Mouse (Mus musculus) adrenal gland, postnatal 4 days (tissue): ENCODE data around the gene Igfbp3. TPM values are rescaled to one million over a fixed set of nuclear protein-coding genes. Genes with fewer than 3 reads are reported as not detected.

Experiments
- DNase-seq, 2 experiments: peaks; one replicate each; pipeline ENCODE4 v3.0.0; 2021 to 2022; ENCODE audit warnings: low spot score in 2 of 2, mixed read lengths in 2 of 2
- total RNA-seq, 2 experiments: library from RNA; stranded (reverse); gene quantifications; 2 replicates each; pipeline ENCODE4 v1.2.3; 2021

Gene Igfbp3
- total RNA-seq, 2 experiments from 2014 or later = 61.8 to 63.1 TPM

DNA sequence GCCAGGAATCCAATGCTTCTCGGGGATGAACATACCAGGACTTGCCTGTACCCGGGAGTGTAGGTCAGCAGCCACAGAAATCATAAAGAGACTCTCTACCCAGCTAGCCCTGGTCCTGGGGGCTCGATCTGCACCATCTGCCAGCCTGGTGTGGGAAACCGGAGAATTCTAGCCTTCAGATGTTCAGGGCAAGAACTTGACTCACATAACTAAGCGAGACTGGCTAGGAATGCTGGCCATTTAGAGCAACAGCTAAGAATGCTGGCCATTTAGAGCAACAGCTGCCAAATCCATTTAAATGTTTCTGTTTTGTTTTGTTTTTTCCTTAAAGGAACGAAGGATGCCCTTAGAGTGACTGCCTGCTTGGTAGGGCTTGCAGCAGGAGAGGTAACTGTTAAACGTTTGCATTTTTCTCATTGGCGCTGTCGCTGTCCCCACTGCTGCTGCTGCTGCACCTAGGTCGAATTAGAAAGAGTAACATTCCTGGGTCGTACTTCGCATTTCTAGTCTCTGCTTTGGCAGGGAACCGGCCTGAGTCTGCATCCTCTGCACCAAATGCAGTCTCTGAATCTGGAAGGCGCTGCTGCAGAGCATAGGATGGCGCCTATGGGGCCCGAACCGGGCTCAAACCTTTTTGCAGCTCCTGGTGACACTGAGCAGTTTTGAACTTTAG, 1.5 kb downstream of the Igfbp3 start:
- no peak for DNase-seq

GRCm38 (mm10) chr11:7211211-7211610, 2.5 kb downstream of the Igfbp3 start:
- DNase-seq = no peak

DNA sequence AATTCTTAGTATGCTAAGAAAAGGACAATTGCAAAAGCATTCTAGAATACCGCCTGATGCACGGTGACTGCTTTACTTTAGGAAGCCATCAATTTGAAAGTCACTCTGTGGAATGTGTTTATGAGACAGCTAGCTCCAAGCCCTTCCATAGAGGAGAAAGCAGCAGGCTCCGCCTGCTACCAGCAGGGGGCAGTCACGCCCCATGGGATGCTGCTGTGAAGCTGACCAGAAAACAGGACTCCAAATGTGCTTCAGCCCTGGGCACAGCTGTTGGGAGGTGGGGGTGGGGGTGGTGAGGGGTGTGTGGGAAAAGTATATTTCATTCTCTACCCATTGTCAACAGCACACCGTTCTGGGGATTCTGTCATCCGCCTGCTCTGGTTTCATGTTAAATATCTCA, 3.4 kb downstream of the Igfbp3 start:
- peak; percentile 50 to 59 for DNase-seq

GRCm38 (mm10) chr11:7203846-7204245, 9.9 kb downstream of the Igfbp3 start:
- no peak for DNase-seq

DNA sequence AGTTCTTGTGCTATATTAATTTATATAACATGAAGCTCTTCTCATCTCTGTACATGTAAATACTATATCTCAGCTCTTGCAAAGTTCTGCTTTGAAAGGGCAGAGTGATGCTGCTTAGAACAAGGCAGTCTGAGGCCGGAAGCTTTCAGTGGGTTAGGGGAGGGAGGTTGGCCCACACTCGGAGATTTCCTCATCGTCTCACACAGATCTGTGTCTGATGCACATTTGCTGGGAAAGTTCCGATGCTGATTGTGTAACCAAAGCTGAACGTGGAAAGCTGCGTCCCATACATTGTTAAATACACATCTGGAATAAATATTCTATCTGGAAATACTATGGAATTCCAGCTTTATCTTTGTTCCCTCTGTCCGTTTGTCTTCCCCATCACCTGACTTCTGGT, 11.5 kb downstream of the Igfbp3 start:
- DNase-seq = no peak

DNA sequence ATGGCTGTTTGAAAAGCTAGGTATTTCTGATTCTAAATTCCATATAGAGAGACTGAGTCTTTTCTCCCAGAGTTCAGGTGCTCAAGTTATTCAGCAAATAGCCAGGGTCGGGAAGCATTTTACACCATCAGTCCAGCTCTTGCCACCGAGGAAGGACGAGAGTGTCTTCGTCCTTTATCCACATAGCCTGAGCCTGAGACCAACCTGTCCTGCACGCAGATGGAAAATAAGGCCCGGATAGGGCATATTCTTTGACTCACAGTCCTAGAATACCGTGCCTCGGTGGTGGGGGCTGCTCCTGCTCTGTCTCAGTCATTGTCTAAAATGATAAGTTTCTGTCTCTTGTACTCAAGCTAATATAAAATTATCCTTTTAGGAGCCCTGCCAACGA, 13.3 kb downstream of the Igfbp3 start:
- no peak for DNase-seq

GRCm38 (mm10) chr11:7199736-7200392, 13.9 kb downstream of the Igfbp3 start:
- DNase-seq = no peak

DNA sequence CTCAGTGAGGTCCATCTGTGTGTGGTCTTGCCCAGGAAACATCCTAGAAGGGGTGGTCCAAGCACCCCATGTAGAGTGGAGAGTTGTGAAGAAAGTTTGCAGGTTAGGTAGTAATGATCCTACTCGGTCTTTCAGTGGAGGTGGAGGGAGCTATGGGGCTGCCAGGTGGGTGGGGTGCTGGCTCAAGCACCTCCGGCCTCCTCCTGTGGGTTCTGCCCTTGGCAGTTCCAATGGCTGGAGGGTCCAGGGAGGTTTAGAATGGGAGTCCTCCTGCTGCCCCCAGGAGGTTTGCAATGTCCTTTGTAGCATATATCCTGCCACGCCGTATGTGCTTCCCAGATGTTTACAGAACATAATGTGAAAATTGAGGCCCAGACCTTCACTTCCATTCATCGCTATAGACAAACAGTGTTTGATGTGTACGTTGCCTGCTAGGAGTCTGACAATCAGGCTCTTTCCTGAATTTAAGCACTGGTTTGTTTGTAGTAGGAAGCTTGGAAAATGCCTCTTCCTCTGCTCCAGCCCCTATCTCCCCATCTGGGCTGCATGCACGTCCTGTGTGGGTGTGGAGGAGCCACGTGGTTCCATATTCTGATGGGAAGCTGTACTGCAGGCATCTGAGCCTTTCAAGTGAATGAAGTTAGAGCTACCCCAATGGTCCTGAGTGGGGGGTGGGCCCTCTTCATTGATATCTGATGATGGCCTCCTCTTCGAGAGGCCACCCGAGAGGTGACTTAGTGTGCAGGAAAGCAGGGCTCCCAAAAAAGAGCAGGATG, 15.1 kb downstream of the Igfbp3 start:
- no peak for DNase-seq

- DNase-seq = no peak
Measured at GRCm38 (mm10) chr11:7198006-7198405, 15.7 kb downstream of the Igfbp3 start.

DNA sequence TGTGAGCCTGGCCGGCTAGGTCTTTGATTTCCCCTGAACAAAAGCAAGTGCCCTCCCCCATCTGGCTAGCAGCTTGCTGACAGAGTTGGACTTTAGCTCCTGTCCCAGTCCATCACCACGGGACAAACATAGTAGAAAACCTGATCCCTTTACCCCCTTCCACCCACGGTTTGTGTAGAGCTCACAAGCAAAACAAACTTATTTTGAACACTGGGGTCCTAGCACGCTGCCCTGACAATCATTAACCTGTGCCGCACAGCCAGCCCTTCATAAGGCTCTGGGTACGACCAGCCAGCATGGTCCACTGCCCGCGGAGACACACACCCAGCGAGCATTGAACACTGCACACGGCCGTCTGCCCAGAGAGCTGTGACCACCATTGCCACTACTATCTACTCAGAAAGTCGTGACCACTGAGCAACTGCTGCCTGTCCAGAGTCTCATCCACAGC, 16.2 kb downstream of the Igfbp3 start, which contains the start of gene Igfbp1:
Gene Igfbp1 (plus strand): TSS at position 292 of the 451 bp plus-strand sequence.
- no peak for DNase-seq

DNA sequence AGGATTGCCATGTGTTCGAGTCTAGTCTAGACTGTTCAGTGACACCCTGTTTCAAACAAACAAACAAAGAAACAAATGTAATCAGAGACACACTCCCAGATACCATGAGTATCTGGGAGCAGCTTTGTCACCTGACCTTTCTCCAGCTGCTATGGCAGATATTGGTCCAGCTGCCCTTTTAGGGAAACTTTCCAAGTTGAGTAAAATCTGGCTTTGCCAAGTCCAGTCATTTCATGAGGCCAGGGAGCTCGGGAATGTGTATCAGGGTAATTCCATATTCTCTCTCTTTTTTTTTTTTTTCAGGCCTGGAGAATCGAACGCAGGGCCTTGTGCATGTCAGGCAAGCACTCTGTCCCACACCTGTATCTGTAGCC, 18.4 kb downstream of the Igfbp3 start:
- DNase-seq = no peak

DNA sequence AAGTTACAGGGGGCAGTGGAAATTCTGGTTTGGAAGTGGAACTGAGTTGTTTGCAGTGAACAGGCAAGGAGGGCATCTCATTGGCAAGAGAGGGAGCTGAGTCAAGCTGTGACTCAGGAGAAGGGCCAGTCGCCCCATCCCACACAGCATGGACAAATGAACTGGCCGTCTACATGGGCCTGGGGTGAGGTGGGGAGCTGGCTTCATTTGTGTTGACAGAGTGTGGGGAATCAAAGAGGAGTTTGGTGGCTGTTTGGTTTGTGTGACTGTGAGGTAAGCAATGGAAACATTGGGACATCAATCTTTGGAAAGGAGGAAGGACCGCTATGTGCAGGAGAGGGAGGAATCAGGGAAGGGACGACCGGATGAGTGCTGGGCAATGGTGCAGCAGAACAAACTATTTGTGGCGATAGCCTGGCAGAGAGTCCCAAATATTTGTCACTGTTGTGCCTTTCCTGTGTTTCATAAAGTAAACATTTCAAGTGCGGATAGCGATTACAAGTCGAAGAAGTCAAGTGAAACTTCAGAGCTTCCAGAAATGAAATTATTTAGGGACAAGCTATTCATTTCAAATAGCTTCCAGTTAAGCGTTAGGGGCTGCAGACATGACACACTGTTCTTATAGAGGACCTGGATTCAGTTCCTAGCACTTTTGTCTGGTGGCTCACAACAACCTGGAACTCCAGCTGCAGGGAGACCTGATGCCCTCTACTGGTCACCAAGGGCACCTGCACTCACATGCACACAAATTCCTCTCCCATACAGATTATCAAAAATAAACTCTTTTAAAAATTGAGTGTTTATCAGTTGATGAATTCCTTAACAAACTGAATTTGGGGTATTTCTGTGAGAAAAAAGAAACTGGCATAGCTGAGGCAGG, 19.1 kb downstream of the Igfbp3 start:
- DNase-seq = no peak

- DNase-seq = no peak
Measured at GRCm38 (mm10) chr11:7193134-7193533, 20.6 kb downstream of the Igfbp3 start.

DNA sequence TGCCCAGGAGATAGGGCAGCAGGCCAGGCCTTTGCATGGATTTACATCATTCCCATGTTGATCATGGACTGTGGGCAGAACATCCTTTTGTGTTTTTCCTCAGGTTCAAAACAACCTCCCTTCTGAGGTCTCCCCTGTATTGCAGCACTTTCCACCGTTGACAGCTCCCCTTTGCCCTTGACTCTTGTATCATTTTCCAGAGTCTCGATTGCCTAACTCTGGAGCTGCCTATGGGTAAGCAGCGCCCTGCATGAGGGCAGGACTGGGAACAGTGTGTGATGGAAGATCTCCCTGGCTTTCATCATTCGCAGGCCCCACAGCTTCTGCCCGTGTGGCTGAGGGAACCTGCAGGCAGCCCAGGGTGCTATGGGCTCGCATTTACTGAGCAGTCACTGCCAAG, 21.0 kb downstream of the Igfbp3 start:
- DNase-seq = no peak

GRCm38 (mm10) chr11:7188469-7188868, 25.3 kb downstream of the Igfbp3 start, which contains the start of gene Gm11985:
Gene Gm11985, minus strand, starts transcription at chr11:7188569.
- DNase-seq = no peak

GRCm38 (mm10) chr11:7187472-7187871, 26.3 kb downstream of the Igfbp3 start:
- DNase-seq = no peak

DNA sequence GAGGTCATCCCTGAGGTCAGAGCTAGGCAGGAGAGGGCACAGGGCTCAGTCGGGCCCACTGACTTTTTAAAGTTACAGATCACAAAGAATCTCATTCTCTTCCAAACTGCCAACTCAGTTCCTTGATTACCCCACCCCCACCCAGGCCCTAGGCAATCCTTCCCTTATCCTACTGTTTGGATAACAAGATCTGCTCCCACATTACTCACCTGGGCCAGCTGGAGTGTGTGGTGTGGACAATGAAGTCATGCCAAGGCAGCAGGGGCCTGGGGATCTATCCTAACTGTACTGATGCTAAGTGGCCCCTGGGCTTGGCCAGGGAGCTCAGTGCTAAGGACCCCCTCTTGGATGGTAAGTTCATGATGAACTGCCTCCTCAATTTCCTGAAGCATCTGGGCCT, 29.3 kb downstream of the Igfbp3 start:
- no peak for DNase-seq

DNA sequence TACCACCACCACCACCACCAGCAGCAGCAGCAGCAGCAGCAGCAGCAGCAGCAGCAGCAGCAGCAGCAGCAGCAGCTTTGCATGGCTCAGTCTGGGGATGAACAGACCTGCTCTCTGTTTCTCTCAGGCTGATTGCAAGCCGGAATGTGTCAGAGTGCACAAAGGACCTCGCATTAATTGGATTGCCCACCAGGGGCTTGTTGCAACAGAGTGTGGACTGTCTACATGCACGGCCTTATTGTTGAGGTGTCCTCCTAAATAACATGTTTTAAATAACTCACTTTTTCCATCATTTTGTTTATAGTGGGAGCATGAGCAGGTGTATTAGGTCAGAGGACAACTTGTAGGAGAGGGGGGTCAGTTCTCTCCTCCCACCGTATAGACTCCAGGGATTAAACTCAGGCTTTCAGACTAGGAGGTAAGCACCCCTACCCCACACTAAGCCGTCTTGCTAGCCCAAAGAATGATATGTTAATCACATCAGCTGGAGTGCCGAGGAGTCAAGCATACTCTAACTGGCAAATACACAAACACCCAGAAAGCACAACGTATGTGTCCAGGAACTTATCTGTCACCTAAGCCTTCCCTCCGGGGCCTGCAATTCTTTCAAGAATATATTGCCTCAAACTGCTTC, 31.2 kb downstream of the Igfbp3 start:
- DNase-seq = no peak

DNA sequence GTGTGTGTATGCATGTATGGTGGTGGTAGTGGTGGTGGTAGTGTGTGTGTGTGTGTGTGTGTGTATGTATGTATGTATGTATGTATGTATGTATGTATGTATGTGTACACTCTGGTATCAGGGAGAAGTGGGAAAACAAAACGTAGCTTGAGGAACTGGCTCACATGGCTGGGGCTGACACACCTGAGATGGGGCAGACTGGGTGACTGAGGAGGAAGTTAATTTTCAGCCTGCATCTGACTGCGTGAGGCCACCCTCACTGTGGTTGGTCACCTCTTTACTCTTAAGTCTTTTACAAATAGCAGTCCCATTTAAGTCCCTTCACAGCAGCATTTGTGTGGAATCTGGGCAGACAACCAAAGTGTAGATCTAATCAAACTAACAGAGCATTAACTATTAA, 34.4 kb downstream of the Igfbp3 start:
- no peak for DNase-seq

GRCm38 (mm10) chr11:7178724-7179123, 35.0 kb downstream of the Igfbp3 start:
- DNase-seq = no peak

- no peak for DNase-seq
Measured at GRCm38 (mm10) chr11:7173664-7174063, 40.1 kb downstream of the Igfbp3 start.
